Mouse (Mus musculus): ENCODE results near the gene Ppa2. TPM values are rescaled to one million over a fixed set of nuclear protein-coding genes. Genes with fewer than 3 reads are reported as not detected.

The Ppa2 gene
- total RNA-seq, 2 experiments from 2014 or later, result 51.3 to 55.5 TPM

GRCm38 (mm10) chr3:133387283-133387682 lies 77.4 kb downstream of the Ppa2 start:
- no peak for DNase-seq (ENCODE audit: low spot score)

- DNase-seq (ENCODE audit: low spot score), result no peak
These were observed 80.0 kb downstream of the Ppa2 start for GRCm38 (mm10) chr3:133389803-133390387.

GRCm38 (mm10) chr3:133394531-133394930 lies 84.6 kb downstream of the Ppa2 start:
- DNase-seq (ENCODE audit: low spot score), result no peak

GRCm38 (mm10) chr3:133403849-133404248 lies 93.9 kb downstream of the Ppa2 start:
- DNase-seq (ENCODE audit: low spot score), result no peak

- DNase-seq (ENCODE audit: low spot score), result no peak
These were observed 95.7 kb downstream of the Ppa2 start for GRCm38 (mm10) chr3:133405636-133406035.

GRCm38 (mm10) chr3:133406248-133406647 lies 96.3 kb downstream of the Ppa2 start:
- no peak for DNase-seq (ENCODE audit: low spot score)

GRCm38 (mm10) chr3:133411123-133411675 lies 101.3 kb downstream of the Ppa2 start:
- DNase-seq (ENCODE audit: low spot score), result no peak

- DNase-seq (ENCODE audit: low spot score), result no peak
These were observed 101.9 kb downstream of the Ppa2 start for GRCm38 (mm10) chr3:133411768-133412167.

GRCm38 (mm10) chr3:133414747-133415146 lies 104.8 kb downstream of the Ppa2 start:
- no peak for DNase-seq (ENCODE audit: low spot score)

GRCm38 (mm10) chr3:133423073-133423472 lies 113.2 kb downstream of the Ppa2 start:
- no peak for DNase-seq (ENCODE audit: low spot score)

Other genes with a start within 250 kb of the Ppa2 start
- gene Ints12, start 218.3 kb upstream of the Ppa2 start, total RNA-seq (2021), result 1 to 10 TPM; 8.3 to 9.1 TPM
- 1 to 10 TPM; 1.6 TPM for gene Gstcd, start 218.1 kb upstream of the Ppa2 start, total RNA-seq (2021)
- gene Arhgef38, start 75.2 kb upstream of the Ppa2 start, total RNA-seq (2021), result not detected
- 10 to 100 TPM; 14.3 to 18.2 TPM for gene Tet2, start 235.0 kb downstream of the Ppa2 start, total RNA-seq (2021)